Mouse (Mus musculus) liver, adult 2 months (tissue): ENCODE results near the gene Gtf2h4. TPM values are rescaled to one million over a fixed set of nuclear protein-coding genes. Genes with fewer than 3 reads are reported as not detected.

ENCODE experiments used
- DNase-seq: peaks from one replicate; pipeline ENCODE4 v3.0.0-alpha.2; 2011; ENCODE audit warnings: low read depth, low spot score; ENCODE audit errors: extremely low read depth
- H3K27ac ChIP-seq: fragments of 200-500 bp; replicated peaks from 2 replicates; pipeline ENCODE4 v1.5.1; 2012; ENCODE audit warnings: low read depth, mild to moderate bottlenecking, control low read depth, inconsistent platforms, low read length; ENCODE audit not compliant: insufficient read depth
- H3K27me3 ChIP-seq: fragments of 200-500 bp; 2 replicates; pipeline ENCODE4 v1.6.1; 2012; ENCODE audit warnings: mild to moderate bottlenecking, moderate library complexity, low read length, inconsistent platforms; ENCODE audit not compliant: control insufficient read depth, insufficient read depth
- H3K36me3 ChIP-seq: fragments of 200-500 bp; 2 replicates; pipeline ENCODE4 v1.6.1; 2012; ENCODE audit warnings: low read length, inconsistent platforms; ENCODE audit not compliant: control insufficient read depth, insufficient read depth
- H3K4me1 ChIP-seq: fragments of 200-500 bp; 2 replicates; pipeline ENCODE4 v1.6.1; 2011; ENCODE audit warnings: low read length; ENCODE audit not compliant: control insufficient read depth, insufficient read depth
- H3K4me3 ChIP-seq: fragments of 200-500 bp; 2 replicates; pipeline ENCODE4 v1.5.1; 2011; ENCODE audit warnings: low read depth, mild to moderate bottlenecking, control low read depth, low read length, moderate library complexity; ENCODE audit not compliant: insufficient read depth
- H3K79me2 ChIP-seq: fragments of 200-500 bp; 2 replicates; pipeline ENCODE4 v1.6.1; 2012; ENCODE audit warnings: inconsistent platforms, mild to moderate bottlenecking, low read length, moderate library complexity; ENCODE audit not compliant: control insufficient read depth, insufficient read depth
- H3K9ac ChIP-seq: fragments of 200-500 bp; 2 replicates; pipeline ENCODE4 v1.6.1; 2012; ENCODE audit warnings: low read depth, mild to moderate bottlenecking, control low read depth, inconsistent platforms, low read length
- CTCF ChIP-seq: fragments of 200-500 bp; IDR thresholded peaks from 2 replicates; pipeline ENCODE4 v1.5.1; 2011; ENCODE audit warnings: low read depth, low read length, control low read depth
- POLR2A ChIP-seq: fragments of 200-500 bp; IDR thresholded peaks from 2 replicates; pipeline ENCODE4 v1.6.1; 2011; ENCODE audit warnings: low read length, control low read depth; ENCODE audit not compliant: insufficient read depth; ENCODE audit errors: extremely low read depth
- WGBS: fragments of 180-500 bp; shearing (Covaris S2); methylation state at CpG from one replicate; pipeline ENCODE4 v1.1.7; 2018; 5-methylcytosine and 5-hydroxymethylcytosine counted together
- polyA plus RNA-seq: library from polyadenylated mRNA; depleted of rRNA; stranded (reverse); fragments of >200 nt; gene quantifications from 2 replicates; pipeline ENCODE4 v1.2.3, GENCODE M21; 2012
- total RNA-seq: library from RNA; depleted of rRNA; stranded (reverse); fragments of >200 nt; gene quantifications from 2 replicates; pipeline ENCODE4 v1.2.3, GENCODE M21; 2014

Gene Gtf2h4
- total and polyA plus RNA-seq, 2 experiments, result 17.4 to 29.8 TPM

GRCm38 (mm10) chr17:35643609-35644236, 29.8 kb downstream of the Gtf2h4 start, which contains the start of gene Mucl3:
Mucl3 (minus strand) TSS chr17:35643695.
- H3K79me2 ChIP-seq, result no peaks in the 10 kb centered on the region
- TF ChIP-seq CTCF (no peak), POLR2A (no peak)
- H3K4me1 ChIP-seq, result no peaks in the 10 kb centered on the region
- H3K36me3 ChIP-seq, result no peaks in the 10 kb centered on the region
- DNase-seq, result no peak
- H3K4me3 ChIP-seq, result no peak within 1 kb of the TSS
- H3K27ac ChIP-seq, result no peak within 1 kb of the TSS
- H3K9ac ChIP-seq, result no peak within 1 kb of the TSS
- H3K27me3 ChIP-seq, result no peaks in the 10 kb centered on the region
- WGBS, result 62% methylated on average over 13 of the region's 13 CpGs

- Histone ChIP-seq H3K36me3 (no peaks in the 10 kb centered on the region), H3K4me3 (no peak overlapping the region), H3K4me1 (no peaks in the 10 kb centered on the region), H3K9ac (no peak overlapping the region), H3K79me2 (no peaks in the 10 kb centered on the region), H3K27ac (no peak overlapping the region), H3K27me3 (peaks cover 3% of the 10 kb centered on the region; the same call in 1 of the 2 replicates)
- TF ChIP-seq POLR2A (no peak), CTCF (no peak)
- 65% methylated on average over 6 of the region's 6 CpGs for WGBS
- no peak for DNase-seq
These were observed 34.2 kb downstream of the Gtf2h4 start for GRCm38 (mm10) chr17:35639352-35639751.

- peaks cover 3% of the 10 kb centered on the region; the same call in 1 of the 2 replicates for H3K27me3 ChIP-seq
- DNase-seq, result peak; percentile 35
- H3K9ac ChIP-seq, result no peak overlapping the region
- TF ChIP-seq POLR2A, result no peak
- TF ChIP-seq CTCF, result no peak
- no peaks in the 10 kb centered on the region for H3K79me2 ChIP-seq
- H3K27ac ChIP-seq, result no peak overlapping the region
- no peaks in the 10 kb centered on the region for H3K36me3 ChIP-seq
- 27% methylated on average over 14 of the region's 14 CpGs for WGBS
- no peaks in the 10 kb centered on the region for H3K4me1 ChIP-seq
- H3K4me3 ChIP-seq, result no peak overlapping the region
These were observed 34.9 kb downstream of the Gtf2h4 start for GRCm38 (mm10) chr17:35638475-35639190.

GRCm38 (mm10) chr17:35636363-35636762, 37.2 kb downstream of the Gtf2h4 start:
- Histone ChIP-seq H3K36me3 (no peaks in the 10 kb centered on the region), H3K9ac (no peak overlapping the region), H3K79me2 (no peaks in the 10 kb centered on the region), H3K27me3 (peaks cover 3% of the 10 kb centered on the region; the same call in 1 of the 2 replicates), H3K4me1 (no peaks in the 10 kb centered on the region), H3K4me3 (no peak overlapping the region), H3K27ac (no peak overlapping the region)
- TF ChIP-seq CTCF (no peak), POLR2A (no peak)
- DNase-seq, result no peak
- WGBS, result 37% methylated on average over 5 of the region's 5 CpGs

GRCm38 (mm10) chr17:35635699-35636111, 37.8 kb downstream of the Gtf2h4 start:
- peaks cover 3% of the 10 kb centered on the region; the same call in 1 of the 2 replicates for H3K27me3 ChIP-seq
- no peaks in the 10 kb centered on the region for H3K79me2 ChIP-seq
- no peak overlapping the region for H3K27ac ChIP-seq
- TF ChIP-seq CTCF (peak; percentile 79), POLR2A (no peak)
- H3K4me1 ChIP-seq, result no peaks in the 10 kb centered on the region
- peak; percentile 41 for DNase-seq
- no peak overlapping the region for H3K9ac ChIP-seq
- peak overlapping the region; percentile 38; the same call in 1 of the 2 replicates for H3K4me3 ChIP-seq
- WGBS, result 2% methylated on average over 15 of the region's 15 CpGs
- H3K36me3 ChIP-seq, result no peaks in the 10 kb centered on the region
